Mouse (Mus musculus) lung, adult 2 months (tissue): ENCODE measurements at regions not wholly inside any gene's neighbourhood (a gene's known extent, or its start where the extent isn't known, plus 50 kb on each side); places are given as distances from the start of the nearest gene placed in this dataset.

Source experiments
- DNase-seq: peaks from one replicate; pipeline ENCODE4 v3.0.0; 2022
- H3K4me1 ChIP-seq: fragments of 200-500 bp; 2 replicates; pipeline ENCODE4 v1.6.1; 2011; ENCODE audit warnings: low read length; ENCODE audit not compliant: control insufficient read depth, insufficient read depth
- H3K4me3 ChIP-seq: fragments of 200-500 bp; replicated peaks from 2 replicates; pipeline ENCODE3; 2011; ENCODE audit warnings: low read depth, mild to moderate bottlenecking, control low read depth, low read length; ENCODE audit errors: extremely low read depth
- CTCF ChIP-seq: fragments of 200-500 bp; IDR thresholded peaks from 2 replicates; pipeline ENCODE4 v1.5.1; 2011; ENCODE audit warnings: mild to moderate bottlenecking, low read length, control low read depth; ENCODE audit not compliant: insufficient read depth
- POLR2A ChIP-seq: fragments of 200-500 bp; IDR thresholded peaks from 2 replicates; pipeline ENCODE4 v1.6.1; 2011; ENCODE audit warnings: low read depth, mild to moderate bottlenecking, control low read depth, low read length, borderline replicate concordance; ENCODE audit errors: extremely low read depth
- WGBS: fragments of 180-500 bp; shearing (Covaris S2); methylation state at CpG from one replicate; pipeline ENCODE4 v1.1.7; 2018; 5-methylcytosine and 5-hydroxymethylcytosine counted together

- WGBS, result 71% methylated on average over 5 of the region's 5 CpGs
- TF ChIP-seq CTCF (no peak), POLR2A (no peak)
- H3K4me3 ChIP-seq, result no peak overlapping the region
- H3K4me1 ChIP-seq, result no peaks in the 10 kb centered on the region
- no peak for DNase-seq
These were observed 299.4 kb downstream of the Gadd45g start for GRCm38 (mm10) chr13:52145926-52146325.

- DNase-seq, result no peak
- TF ChIP-seq CTCF (no peak), POLR2A (no peak)
- 94% methylated on average over 8 of the region's 8 CpGs for WGBS
- Histone ChIP-seq H3K4me1 (peaks cover 7% of the 10 kb centered on the region), H3K4me3 (no peak overlapping the region)
These were observed 303.8 kb downstream of the Gadd45g start for GRCm38 (mm10) chr13:52150281-52150680.

DNA sequence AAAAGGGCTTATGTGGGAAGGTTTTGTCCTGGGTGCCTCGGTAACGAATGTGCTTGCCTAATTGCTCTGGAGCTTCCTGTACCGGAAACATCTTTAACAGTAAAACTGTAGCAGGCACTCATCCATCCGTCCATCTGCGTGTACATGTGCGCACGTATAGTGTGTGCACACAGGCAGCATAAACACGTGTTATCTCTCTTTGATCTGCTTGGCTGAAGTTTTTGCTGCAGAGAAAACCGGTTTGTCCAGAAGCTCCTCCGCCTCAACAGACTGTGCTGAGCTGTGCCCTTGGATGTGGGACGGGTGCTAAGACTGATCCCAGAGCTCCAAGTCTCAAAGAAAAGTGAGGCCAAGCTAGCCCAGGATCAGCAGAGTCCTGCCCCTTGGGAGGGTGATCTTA lies 305.3 kb downstream of the Gadd45g start:
- DNase-seq, result no peak
- WGBS, result 37% methylated on average over 11 of the region's 11 CpGs

DNA sequence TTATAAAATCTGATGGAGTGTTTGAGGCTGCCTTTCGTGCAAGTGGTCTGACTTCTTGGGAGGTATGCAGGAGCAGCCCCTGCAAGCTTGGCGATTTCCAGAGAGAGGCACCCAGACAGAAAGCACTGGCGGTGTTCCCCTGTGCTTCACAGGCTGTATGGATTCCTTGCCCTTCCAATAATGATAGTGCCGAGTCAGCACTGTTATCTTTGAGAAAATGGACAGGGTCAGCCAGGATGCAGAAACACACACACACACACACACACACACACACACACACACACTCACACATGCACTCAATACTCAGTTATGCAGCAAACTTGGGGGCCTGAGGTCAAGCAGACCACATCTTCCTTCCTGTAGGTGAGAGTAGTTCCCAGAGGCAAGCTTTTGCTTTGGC lies 305.7 kb downstream of the Gadd45g start:
- Histone ChIP-seq H3K4me3 (no peak overlapping the region), H3K4me1 (peaks cover 16% of the 10 kb centered on the region)
- WGBS, result 58% methylated on average over 4 of the region's 4 CpGs
- no peak for TF ChIP-seq POLR2A
- no peak for TF ChIP-seq CTCF
- no peak for DNase-seq

More for the DNA sequence above, 305.3 kb downstream of the Gadd45g start:
- TF ChIP-seq POLR2A (no peak), CTCF (no peak)
- Histone ChIP-seq H3K4me3 (no peak overlapping the region), H3K4me1 (peaks cover 16% of the 10 kb centered on the region)

DNA sequence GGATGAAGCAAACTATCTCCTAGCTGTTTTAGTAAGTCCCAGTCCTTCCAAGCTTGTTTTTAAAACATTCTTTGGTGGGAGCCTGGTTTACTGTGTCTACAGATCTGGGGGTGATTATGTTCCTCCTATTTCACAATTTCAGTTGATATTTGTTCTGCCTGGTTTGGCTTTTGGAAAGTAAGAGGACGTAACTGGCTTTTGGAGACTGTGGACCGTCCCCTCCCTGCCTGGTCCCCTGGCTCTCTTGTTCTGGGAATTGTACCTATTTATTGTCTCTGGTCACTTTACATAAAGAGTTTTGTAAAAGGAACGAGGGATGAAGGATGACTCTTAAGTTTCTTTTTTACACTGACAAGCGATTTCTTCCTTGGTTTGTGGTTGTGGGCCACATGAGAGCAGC lies 306.6 kb downstream of the Gadd45g start:
- no peak overlapping the region for H3K4me3 ChIP-seq
- peaks cover 16% of the 10 kb centered on the region for H3K4me1 ChIP-seq
- no peak for TF ChIP-seq POLR2A
- TF ChIP-seq CTCF, result no peak
- DNase-seq, result no peak
- WGBS, result 78% methylated on average over 4 of the region's 4 CpGs

- no peak for TF ChIP-seq POLR2A
- whole genome bisulfite sequencing, result 63% methylated on average over 4 of the region's 4 CpGs
- no peak overlapping the region for H3K4me3 ChIP-seq
- DNase-seq, result no peak
- peaks cover 16% of the 10 kb centered on the region for H3K4me1 ChIP-seq
These were observed 307.1 kb downstream of the Gadd45g start for GRCm38 (mm10) chr13:52153576-52153975.

- Histone ChIP-seq H3K4me1 (peaks cover 16% of the 10 kb centered on the region), H3K4me3 (no peak overlapping the region)
- WGBS, result 75% methylated on average over 5 of the region's 5 CpGs
- DNase-seq, result no peak
- no peak for TF ChIP-seq CTCF
- TF ChIP-seq POLR2A, result no peak
These were observed 307.8 kb downstream of the Gadd45g start for GRCm38 (mm10) chr13:52154111-52154843.

DNA sequence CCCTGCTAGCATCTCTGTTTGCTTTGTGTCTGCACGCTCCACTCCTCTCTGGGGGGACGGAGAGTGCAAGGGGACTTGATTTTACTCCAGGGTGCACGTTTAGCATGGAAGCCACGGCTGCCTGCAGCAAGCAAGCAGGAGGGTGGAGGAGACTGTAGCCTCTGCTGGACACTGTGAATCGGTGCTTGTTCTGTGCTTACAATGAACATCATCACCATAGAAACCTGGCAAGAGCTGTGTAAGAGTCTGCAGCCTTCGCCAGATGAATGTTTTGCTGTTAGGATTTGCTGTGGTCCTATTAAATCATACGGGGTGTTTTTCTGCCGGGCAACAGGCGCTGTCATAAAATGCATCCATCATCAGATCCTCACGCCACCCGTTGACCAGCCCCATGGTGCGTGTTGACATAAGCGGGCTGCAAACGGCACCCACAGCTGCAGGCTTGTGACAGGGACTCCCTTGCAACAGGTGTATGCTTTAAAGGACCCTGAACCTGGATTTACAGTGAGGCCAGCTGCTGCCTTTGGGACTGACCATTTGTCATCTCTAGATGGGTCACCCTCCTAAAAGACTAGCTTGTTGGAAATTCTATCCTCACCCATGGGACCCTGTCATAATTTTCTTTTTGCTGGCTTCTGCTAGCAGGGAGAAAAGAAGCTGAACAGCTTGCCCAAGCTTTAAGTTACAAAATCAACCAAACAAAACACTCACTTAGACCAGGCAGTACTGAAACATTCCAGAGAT lies 308.5 kb downstream of the Gadd45g start:
- TF ChIP-seq POLR2A (no peak), CTCF (0 out of 2 replicates have a peak, but pooled peaks have one; percentile 4)
- DNase-seq, result no peak
- 33% methylated on average over 14 of the region's 14 CpGs for WGBS
- Histone ChIP-seq H3K4me3 (no peak overlapping the region), H3K4me1 (peaks cover 16% of the 10 kb centered on the region)

DNA sequence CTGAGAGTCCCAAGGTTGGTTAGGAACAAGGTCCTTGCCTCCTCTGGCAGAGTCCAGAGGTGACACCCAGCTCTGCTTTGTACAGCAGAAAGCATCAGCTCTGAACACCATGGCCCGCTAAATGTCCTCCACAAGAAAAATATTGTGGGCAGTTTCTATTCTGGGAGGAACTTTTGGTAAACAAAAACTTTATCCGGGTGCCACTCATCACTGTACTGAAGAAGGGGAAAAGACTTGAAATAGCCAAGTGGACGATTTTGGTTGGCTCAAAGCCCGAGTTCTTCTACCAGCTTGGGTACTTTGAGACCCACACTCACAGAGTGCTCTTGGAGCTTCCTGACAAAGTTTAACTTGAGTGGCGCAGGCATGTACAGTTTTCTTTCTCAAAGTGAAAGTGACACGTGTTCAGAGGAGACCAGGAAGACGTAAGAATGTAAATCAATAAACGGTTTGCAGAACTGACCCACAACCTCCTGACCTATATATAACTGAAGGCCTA lies 309.2 kb downstream of the Gadd45g start:
- no peak for TF ChIP-seq CTCF
- TF ChIP-seq POLR2A, result no peak
- 14% methylated on average over 8 of the region's 8 CpGs for WGBS
- peaks cover 16% of the 10 kb centered on the region for H3K4me1 ChIP-seq
- H3K4me3 ChIP-seq, result peak overlapping the region; percentile 16
- DNase-seq, result peak; percentile 19

- Histone ChIP-seq H3K4me1 (no peaks in the 10 kb centered on the region), H3K4me3 (no peak overlapping the region)
- WGBS, result 94% methylated on average over 7 of the region's 7 CpGs
- DNase-seq, result no peak
- no peak for TF ChIP-seq CTCF
- TF ChIP-seq POLR2A, result no peak
These were observed 316.2 kb downstream of the Gadd45g start for GRCm38 (mm10) chr13:52162676-52163075.

DNA sequence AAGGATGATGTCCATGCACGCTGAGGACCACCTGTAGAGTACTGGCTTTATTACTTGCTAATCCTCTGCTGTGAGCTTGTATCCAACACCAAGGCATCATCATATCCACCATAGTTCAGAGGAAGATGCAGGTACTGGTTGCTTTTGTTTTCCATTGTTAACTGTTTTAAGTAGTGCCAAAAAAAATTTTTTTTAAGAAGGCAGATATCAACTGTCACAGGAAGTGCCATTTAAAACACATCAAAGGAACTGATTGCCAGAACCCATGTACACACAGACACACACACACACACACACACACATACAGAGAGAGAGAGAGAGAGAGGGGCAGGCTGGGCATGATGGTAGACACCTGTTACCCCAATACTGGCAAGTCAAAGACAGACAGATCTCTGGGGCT lies 319.1 kb downstream of the Gadd45g start:
- WGBS, result 89% methylated on average over 1 of the region's 1 CpGs
- Histone ChIP-seq H3K4me3 (no peak overlapping the region), H3K4me1 (no peaks in the 10 kb centered on the region)
- TF ChIP-seq POLR2A (no peak), CTCF (no peak)
- no peak for DNase-seq
